8 mouse cellular contexts compared by ENCODE assay signal in genomic region chr4:111645831-111646166, GRCm38 (mm10).
DNase-seq lines count a peak whose midpoint lies in the region; ATAC-seq and TF ChIP-seq lines count a peak whose summit lies in the region.

No protein-coding gene starts in this region.

- no peak; the same call in 1 of the 2 replicates for ATAC-seq in heart, embryonic 15.5 days (replicated peaks; ENCODE audit: insufficient number of reproducible peaks, insufficient read depth, low FRiP score, low read depth)
- ATAC-seq in limb, embryonic 13.5 days (ENCODE audit: low FRiP score, low read depth): peak; percentile 73; the same call in 1 of the 2 replicates

- H3K27ac ChIP-seq in heart, embryonic 15.5 days: no peak overlapping the region
- no peak overlapping the region for H3K27ac ChIP-seq in limb, embryonic 13.5 days

- H3K4me3 ChIP-seq in heart, embryonic 15.5 days: peak overlapping the region; percentile 20; the same call in 1 of the 2 replicates
- no peak overlapping the region for H3K4me3 ChIP-seq in limb, embryonic 13.5 days

- H3K27me3 ChIP-seq in heart, embryonic 15.5 days: no peaks in the 10 kb centered on the region
- H3K27me3 ChIP-seq in limb, embryonic 13.5 days: no peaks in the 10 kb centered on the region

- TF ChIP-seq CTCF in brain, embryonic 14.5 days (IDR thresholded peaks at IDR 0.05; ENCODE audit: borderline replicate concordance, extremely low read depth, insufficient read depth, insufficient read length): peak; percentile 72; the same call in 1 of the 2 replicates

- 37% methylated on average over 1 of the region's 1 CpGs for WGBS in heart, embryonic 15.5 days
- WGBS in limb, embryonic 13.5 days: 54% methylated on average over 1 of the region's 1 CpGs

- peak; percentile 39 to 49 for DNase-seq in left cerebral cortex, postnatal 14 days (ENCODE audit: low spot score in 2 of 2)
- no peak for DNase-seq in left cerebral cortex, postnatal 4 days
- DNase-seq in brain, embryonic 14.5 days (ENCODE audit: low read depth): peak; percentile 76
- no peak for DNase-seq in spleen, postnatal 10 days (ENCODE audit: low spot score in 2 of 2)
- DNase-seq in ovary, postnatal 10 days (ENCODE audit: low spot score): no peak
- DNase-seq in gastrocnemius, adult 8-10 months (ENCODE audit: low spot score in 2 of 2): no peak

- peak overlapping the region; percentile 53 for H3K4me2 ChIP-seq in heart, embryonic 15.5 days
- no peak overlapping the region for H3K4me2 ChIP-seq in limb, embryonic 13.5 days (replicated peaks)

- H3K36me3 ChIP-seq in heart, embryonic 15.5 days: no peaks in the 10 kb centered on the region
- no peaks in the 10 kb centered on the region for H3K36me3 ChIP-seq in limb, embryonic 13.5 days

- TF ChIP-seq POLR2A in brain, embryonic 14.5 days (IDR thresholded peaks at IDR 0.05; ENCODE audit: borderline replicate concordance, extremely low read depth, insufficient read depth, insufficient read length, poor library complexity, severe bottlenecking): no peak

- peaks cover 7% of the 10 kb centered on the region for H3K4me1 ChIP-seq in heart, embryonic 15.5 days (replicated peaks)
- no peaks in the 10 kb centered on the region for H3K4me1 ChIP-seq in limb, embryonic 13.5 days

- no peaks in the 10 kb centered on the region for H3K9me3 ChIP-seq in heart, embryonic 15.5 days (replicated peaks)
- no peaks in the 10 kb centered on the region for H3K9me3 ChIP-seq in limb, embryonic 13.5 days

- intact Hi-C loops in left cerebral cortex, postnatal 14 days (cut with DNase I): no loop called here
- intact Hi-C loops in left cerebral cortex, postnatal 4 days (cut with DNase I): loop anchor here (10.0 kb wide), 1 partner anchor 1591 kb away; no protein-coding TSS in a partner anchor

- H3K9ac ChIP-seq in heart, embryonic 15.5 days: no peak overlapping the region
- H3K9ac ChIP-seq in limb, embryonic 13.5 days: no peak overlapping the region

Comparison
In these comparisons a context has a peak if more than half of its experiments do, and no peak if none do; other contexts are left out.
1. DNase-seq: peak in left cerebral cortex, postnatal 14 days (2 of 2) and brain, embryonic 14.5 days (single experiment); none in left cerebral cortex, postnatal 4 days (single experiment), spleen, postnatal 10 days (0 of 2), ovary, postnatal 10 days (single experiment) and gastrocnemius, adult 8-10 months (0 of 2).